ENCODE assay signal across 8 mouse cellular contexts in the genomic region with DNA sequence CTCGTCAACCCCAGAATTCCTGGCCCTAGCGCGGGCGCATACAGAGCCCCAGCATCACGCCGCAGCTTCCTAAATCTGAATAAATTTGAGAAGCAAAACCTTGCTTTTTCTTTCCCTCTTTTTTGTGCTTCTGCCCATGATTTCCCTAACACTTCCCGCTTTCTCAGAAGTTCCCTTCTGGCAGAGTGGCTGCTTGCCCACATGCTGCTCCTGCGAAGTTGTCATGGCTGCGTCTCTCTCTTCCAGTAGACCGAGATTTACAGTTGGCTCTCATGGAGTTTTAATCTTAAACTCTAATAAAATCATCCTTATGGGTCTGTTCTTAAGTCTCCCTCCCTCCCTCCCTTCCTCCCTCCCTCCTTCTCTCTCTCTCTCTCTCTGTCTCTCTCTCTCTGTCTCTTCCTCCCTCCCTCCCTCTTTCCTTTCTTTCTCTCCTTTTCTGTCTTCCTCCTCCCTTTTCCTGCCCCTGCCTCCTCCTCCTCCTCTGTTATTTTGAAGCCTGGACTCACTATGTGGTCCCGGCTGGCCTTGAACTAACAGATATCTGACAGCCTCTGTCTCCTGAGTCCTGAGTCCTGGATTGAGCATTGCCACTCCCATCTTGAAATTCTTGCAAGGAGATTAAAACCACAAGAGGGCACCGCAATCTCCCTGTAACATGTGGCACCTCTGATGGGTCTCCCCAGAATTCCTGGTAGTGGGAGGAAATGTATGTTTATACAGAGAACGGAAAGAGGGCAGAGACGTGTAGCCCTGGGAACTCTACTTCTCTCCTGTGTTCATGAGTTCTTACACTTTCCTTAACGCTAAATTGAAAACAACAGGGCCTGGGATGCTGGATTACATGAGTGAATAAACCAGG. TPM values are rescaled to one million over a fixed set of nuclear protein-coding genes. Genes with fewer than 3 reads are reported as not detected.
DNase-seq lines count a peak whose midpoint lies in the region; ATAC-seq and TF ChIP-seq lines count a peak whose summit lies in the region.

No protein-coding gene starts in this region.

- DNase-seq in gastrocnemius, adult 2 months, result no peak
- no peak for DNase-seq in gastrocnemius, adult 8-10 months (ENCODE audit: low spot score in 2 of 2)
- no peak for DNase-seq in Patski (ENCODE audit: low read depth, low spot score)
- no peak for DNase-seq in ovary, postnatal 36 days (ENCODE audit: low spot score)
- DNase-seq in kidney, postnatal 25 days, result no peak

- no peaks in the 10 kb centered on the region for H3K9me3 ChIP-seq in hindbrain, embryonic 16.5 days (ENCODE audit: control insufficient read depth, low read length)
- H3K9me3 ChIP-seq in liver, embryonic 15.5 days (replicated peaks), result no peaks in the 10 kb centered on the region
- H3K9me3 ChIP-seq in stomach, embryonic 14.5 days (ENCODE audit: control insufficient read depth, low read depth, low read length), result no peaks in the 10 kb centered on the region

- peak; percentile 26 for ATAC-seq in Patski
- ATAC-seq in hindbrain, embryonic 16.5 days, result peak; percentile 24; the same call in 1 of the 2 replicates
- ATAC-seq in liver, embryonic 15.5 days (ENCODE audit: insufficient read depth), result no peak
- no peak for ATAC-seq in stomach, embryonic 14.5 days (ENCODE audit: insufficient number of reproducible peaks, insufficient read depth, low FRiP score, low read depth)

- H3K36me3 ChIP-seq in hindbrain, embryonic 16.5 days (ENCODE audit: control insufficient read depth, insufficient read depth, low read length), result no peaks in the 10 kb centered on the region
- H3K36me3 ChIP-seq in liver, embryonic 15.5 days (replicated peaks), result no peaks in the 10 kb centered on the region
- H3K36me3 ChIP-seq in stomach, embryonic 14.5 days (ENCODE audit: control insufficient read depth, insufficient read depth, low read length), result no peaks in the 10 kb centered on the region

- POLR2A ChIA-PET in Patski (lab: Charles Lee), result no interaction called here

- H3K4me2 ChIP-seq in hindbrain, embryonic 16.5 days (ENCODE audit: low read length), result peak overlapping the region; percentile 53
- peak overlapping the region; percentile 38 for H3K4me2 ChIP-seq in liver, embryonic 15.5 days
- peak overlapping the region; percentile 27; the same call in 1 of the 2 replicates for H3K4me2 ChIP-seq in stomach, embryonic 14.5 days (replicated peaks; ENCODE audit: low read depth, low read length)

- H3K4me3 ChIP-seq in gastrocnemius, adult 2 months, result peak overlapping the region; percentile 41
- peak overlapping the region; percentile 18; the same call in 1 of the 2 replicates for H3K4me3 ChIP-seq in hindbrain, embryonic 16.5 days (ENCODE audit: low read length)
- H3K4me3 ChIP-seq in liver, embryonic 15.5 days (replicated peaks), result no peak overlapping the region
- no peak overlapping the region for H3K4me3 ChIP-seq in stomach, embryonic 14.5 days (ENCODE audit: low read depth, low read length)

- in situ Hi-C loops in Patski (cut with MboI; ENCODE audit: low pct_unique_long_range_greater_than_20kb), result loop anchor here (25.0 kb wide), 1 partner anchor 577 kb away; no protein-coding TSS in a partner anchor

- peaks cover 9% of the 10 kb centered on the region for H3K27me3 ChIP-seq in Patski
- no peaks in the 10 kb centered on the region for H3K27me3 ChIP-seq in hindbrain, embryonic 16.5 days (replicated peaks; ENCODE audit: control insufficient read depth, insufficient read depth, low read length)
- 0 out of 2 replicates have a peak, but pooled peaks cover 3% of the 10 kb centered on the region for H3K27me3 ChIP-seq in liver, embryonic 15.5 days
- H3K27me3 ChIP-seq in stomach, embryonic 14.5 days (ENCODE audit: control insufficient read depth, insufficient read depth, low read length), result no peaks in the 10 kb centered on the region

- no peak overlapping the region for H3K27ac ChIP-seq in gastrocnemius, adult 2 months
- H3K27ac ChIP-seq in hindbrain, embryonic 16.5 days (ENCODE audit: low read depth, low read length), result no peak overlapping the region
- H3K27ac ChIP-seq in liver, embryonic 15.5 days (replicated peaks), result no peak overlapping the region
- no peak overlapping the region for H3K27ac ChIP-seq in stomach, embryonic 14.5 days (ENCODE audit: low read length)

- peaks cover 6% of the 10 kb centered on the region for H3K4me1 ChIP-seq in hindbrain, embryonic 16.5 days (ENCODE audit: control insufficient read depth, insufficient read depth, low read depth, low read length)
- 0 out of 2 replicates have a peak, but pooled peaks cover 2% of the 10 kb centered on the region for H3K4me1 ChIP-seq in liver, embryonic 15.5 days (replicated peaks)
- H3K4me1 ChIP-seq in stomach, embryonic 14.5 days (ENCODE audit: control insufficient read depth, insufficient read depth, low read length), result no peaks in the 10 kb centered on the region

- intact Hi-C loops in gastrocnemius, adult 2 months (cut with DNase I), result loop anchor here (5.0 kb wide), 1 partner anchor 302 kb away; no protein-coding TSS in a partner anchor

- WGBS in hindbrain, embryonic 16.5 days, result 53% methylated on average over 15 of the region's 15 CpGs
- WGBS in liver, embryonic 15.5 days (ENCODE audit: insufficient replicate concordance), result 51% methylated on average over 15 of the region's 15 CpGs
- WGBS in stomach, embryonic 14.5 days, result 58% methylated on average over 15 of the region's 15 CpGs

- CTCF ChIA-PET in Patski (lab: Charles Lee), result interaction anchor here (1.1 to 1.7 kb wide), 4 partner anchors 15 to 440 kb away, joined by 3 to 7 read pairs (median 3); a partner anchor contains a TSS

- no peak for TF ChIP-seq CTCF in gastrocnemius, adult 2 months (IDR thresholded peaks at IDR 0.05)
- no peak for TF ChIP-seq CTCF in Patski (IDR thresholded peaks at IDR 0.05)

- peak overlapping the region; percentile 48 for H3K9ac ChIP-seq in hindbrain, embryonic 16.5 days (ENCODE audit: low read depth, low read length)
- H3K9ac ChIP-seq in liver, embryonic 15.5 days, result no peak overlapping the region
- no peak overlapping the region for H3K9ac ChIP-seq in stomach, embryonic 14.5 days (replicated peaks; ENCODE audit: low read depth, low read length)

RNA-seq across cellular contexts. Expression of a gene that starts 21.8 kb away (rescaled TPM):
- total RNA-seq in gastrocnemius, adult 2 months (2021), result not detected
- total RNA-seq in gastrocnemius, adult 8-10 months (2022), result not detected
- polyA plus RNA-seq in Patski (2021), result 0.01 TPM
- 0.25 TPM in 2 replicates for polyA plus RNA-seq in hindbrain, embryonic 16.5 days (2015; fragmentation: Nextera tagmentation; extraction: Ambion mirVana)
- polyA plus RNA-seq in liver, embryonic 15.5 days (2015; fragmentation: Nextera tagmentation; extraction: Ambion mirVana), result 0.02 and 0.06 TPM in 2 replicates
- polyA plus RNA-seq in stomach, embryonic 14.5 days (2014; fragmentation: Nextera tagmentation; extraction: Ambion mirVana), result 0.29 and 0.45 TPM in 2 replicates

Comparison
In these comparisons a context has a peak if more than half of its experiments do, and no peak if none do; other contexts are left out.
1. H3K4me3 ChIP-seq: peak in gastrocnemius, adult 2 months (single experiment) and hindbrain, embryonic 16.5 days (single experiment); none in liver, embryonic 15.5 days (single experiment) and stomach, embryonic 14.5 days (single experiment).
2. ATAC-seq: peak in Patski (single experiment) and hindbrain, embryonic 16.5 days (single experiment); none in liver, embryonic 15.5 days (single experiment) and stomach, embryonic 14.5 days (single experiment).
3. Peak in every context shown above with its lines, with median percentiles within 50 percentile points of each other: H3K4me2 ChIP-seq.